Mouse (Mus musculus): ENCODE data around the gene Timd2. TPM values are rescaled to one million over a fixed set of nuclear protein-coding genes. Genes with fewer than 3 reads are reported as not detected.
"Not testable (repeated sequence)": the region's sequence is repeated elsewhere in the genome, so short reads cannot be mapped to it uniquely, and the experiment has no call there.

Gene Timd2
- total RNA-seq, 2 experiments from 2014 or later = not detected

DNA sequence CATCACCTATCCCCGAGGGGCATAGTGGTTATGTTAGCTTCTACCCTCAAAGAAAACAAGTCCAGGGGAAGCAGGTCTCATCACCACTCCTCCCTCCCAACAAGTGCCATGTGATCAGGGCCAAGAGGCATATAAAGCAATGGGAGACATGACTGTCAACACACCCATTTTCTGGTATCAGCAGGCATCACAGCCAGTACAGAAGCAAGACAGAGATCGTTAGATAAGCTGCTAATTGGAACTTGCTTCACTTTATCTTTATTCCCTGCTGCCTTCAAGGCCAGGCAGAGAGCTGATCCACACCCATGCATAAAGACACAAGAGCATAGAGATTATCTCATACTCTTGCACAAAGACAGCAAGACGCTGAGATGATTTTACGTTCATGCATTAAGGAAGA is 43.6 kb downstream of the Timd2 start:
- DNase-seq = no peak

DNA sequence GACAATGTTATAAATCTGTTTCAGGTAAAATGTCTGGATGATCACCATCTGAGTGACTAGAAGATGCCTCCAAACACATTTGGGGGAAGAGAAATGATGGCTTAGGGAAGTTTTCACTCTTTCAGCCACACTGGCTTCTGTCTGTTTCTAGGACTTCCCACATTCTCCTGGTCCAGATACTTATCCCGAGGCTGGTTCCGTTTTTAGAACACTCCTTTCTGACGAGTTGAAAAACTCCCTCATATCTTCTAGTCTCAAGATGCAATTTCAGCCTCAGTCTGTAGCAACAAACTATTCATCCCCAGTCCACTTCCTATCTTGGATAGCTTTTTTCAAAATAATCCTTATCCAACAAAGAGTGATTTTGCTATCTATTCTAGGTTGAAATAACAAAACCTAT is 54.4 kb downstream of the Timd2 start:
- DNase-seq = no peak

DNA sequence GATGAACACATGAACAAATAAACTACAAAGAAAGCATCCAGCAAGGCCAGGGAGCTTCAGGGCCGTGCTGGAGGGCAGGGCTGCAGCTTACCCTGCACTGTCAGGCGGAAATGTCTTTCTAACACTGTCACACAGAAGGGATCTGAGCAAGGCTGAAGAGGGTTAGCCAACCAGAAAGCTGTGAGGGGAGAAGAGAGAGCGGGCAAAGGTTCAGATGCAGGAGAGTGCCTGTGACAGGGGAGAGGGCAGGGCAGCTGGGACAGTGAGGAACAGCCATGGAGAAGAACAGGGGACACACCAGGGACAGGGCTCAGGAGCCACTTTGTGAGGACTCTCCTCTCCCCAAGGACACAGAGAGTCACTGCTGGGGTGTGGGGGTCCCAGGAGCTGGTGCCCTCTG is 57.2 kb downstream of the Timd2 start:
- not testable (repeated sequence) for DNase-seq

DNA sequence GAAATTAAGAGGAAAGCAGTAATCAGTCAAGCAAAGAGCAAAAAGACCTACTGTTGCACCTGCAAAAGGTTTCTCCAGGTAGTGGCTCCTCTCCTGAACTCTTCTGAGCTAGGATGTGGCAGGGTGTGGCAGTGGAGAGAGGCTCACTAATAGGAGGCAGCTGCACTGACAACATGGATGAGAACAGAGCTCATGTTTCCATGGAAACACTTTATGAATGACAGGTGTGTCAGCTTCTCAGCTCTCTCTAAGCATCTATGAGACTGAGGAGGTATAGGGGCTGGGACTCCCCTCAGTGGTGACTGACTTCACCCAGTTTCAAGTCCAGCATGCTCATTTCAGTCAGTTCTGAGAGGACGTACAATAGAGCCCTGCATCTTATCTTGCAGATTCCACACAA is 62.0 kb downstream of the Timd2 start:
- no peak for DNase-seq

DNA sequence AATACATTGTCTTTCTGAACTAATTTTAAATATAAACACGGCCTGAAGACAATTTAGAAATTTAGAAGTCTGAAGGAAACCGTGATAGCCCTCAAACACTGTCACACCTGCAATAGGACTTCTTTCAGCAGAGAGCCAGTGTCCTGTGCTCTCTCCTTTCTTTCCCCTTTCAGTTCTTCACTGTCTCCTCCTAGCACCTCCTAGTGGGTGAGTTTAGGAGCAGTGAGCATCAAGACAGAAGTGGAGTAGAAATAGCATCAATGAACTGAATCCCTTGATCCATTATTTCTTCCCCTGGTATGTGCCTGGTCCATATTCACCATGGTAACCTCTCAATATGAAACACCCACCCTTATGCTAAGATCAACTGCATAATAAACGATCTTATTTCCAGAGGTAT is 70.3 kb downstream of the Timd2 start:
- DNase-seq = no peak

DNA sequence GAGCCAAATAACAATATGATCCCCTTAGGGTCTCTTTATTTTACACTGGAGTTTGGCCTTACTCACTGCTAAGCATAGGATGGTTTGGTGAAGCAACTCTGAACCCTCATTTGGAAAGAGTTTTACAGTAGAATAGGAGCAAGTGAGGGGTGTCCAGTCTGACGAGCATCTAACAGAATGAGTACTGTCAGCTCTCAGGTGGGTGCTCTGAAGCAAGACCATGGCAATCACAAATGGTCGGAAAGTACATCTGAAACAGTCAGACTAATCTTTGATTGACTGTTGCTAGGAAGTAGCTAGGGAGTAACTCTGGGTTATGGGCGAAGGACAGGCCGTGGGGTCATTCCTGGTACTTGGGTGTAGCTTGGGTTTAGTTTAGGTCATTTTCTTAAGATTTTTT is 71.3 kb downstream of the Timd2 start:
- DNase-seq = not testable (repeated sequence)

DNA sequence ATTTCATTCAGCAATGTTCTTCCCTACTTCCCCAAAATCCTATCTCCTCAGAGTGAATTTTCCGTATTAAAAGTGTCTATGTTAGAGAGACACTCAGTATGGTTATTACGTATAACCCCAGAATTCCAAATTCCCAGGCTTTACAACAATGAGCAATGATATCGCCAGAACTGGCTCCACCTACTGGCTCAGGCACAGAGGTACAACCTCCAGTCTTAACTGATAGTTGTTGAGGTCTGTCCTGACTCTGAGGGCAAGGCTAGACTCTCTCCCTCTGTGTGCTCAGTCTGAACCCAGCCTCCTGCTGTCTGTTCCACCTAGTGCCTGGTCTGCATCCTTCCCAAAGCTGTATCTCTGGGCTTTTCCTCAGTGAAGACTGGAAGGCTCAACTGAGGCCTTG is 75.2 kb downstream of the Timd2 start:
- DNase-seq = peak; percentile 11

DNA sequence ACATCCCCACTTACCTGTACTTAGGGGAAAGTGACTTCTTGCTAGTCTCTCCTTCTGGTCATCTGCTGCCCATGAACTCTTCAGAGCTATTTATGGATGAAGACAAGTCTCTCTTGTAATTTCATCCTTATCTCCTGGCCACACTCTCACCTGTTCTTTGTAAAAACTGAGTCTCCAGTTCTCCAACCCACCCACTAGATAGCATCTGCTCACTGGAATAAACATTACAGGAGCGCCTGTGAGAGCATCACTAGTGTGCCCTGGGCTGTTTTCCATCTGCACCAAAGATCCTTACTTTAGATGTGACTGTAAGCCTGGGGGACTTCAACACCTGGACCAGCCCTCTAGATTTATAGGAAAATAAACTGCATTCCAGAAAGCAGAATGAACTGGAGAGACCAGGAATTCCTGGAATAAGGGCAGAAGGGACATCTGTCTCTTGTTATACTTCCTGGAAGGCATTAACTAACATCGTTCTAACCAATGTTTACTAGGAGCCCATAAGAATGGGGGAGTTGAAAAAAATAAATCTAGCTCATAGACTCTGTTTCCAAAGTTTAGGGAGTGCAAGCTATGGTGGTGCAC is 77.6 kb downstream of the Timd2 start, which contains the start of gene Dppa1:
Dppa1 (minus strand) TSS at position 51 of the 585 bp plus-strand sequence.
- DNase-seq = no peak

DNA sequence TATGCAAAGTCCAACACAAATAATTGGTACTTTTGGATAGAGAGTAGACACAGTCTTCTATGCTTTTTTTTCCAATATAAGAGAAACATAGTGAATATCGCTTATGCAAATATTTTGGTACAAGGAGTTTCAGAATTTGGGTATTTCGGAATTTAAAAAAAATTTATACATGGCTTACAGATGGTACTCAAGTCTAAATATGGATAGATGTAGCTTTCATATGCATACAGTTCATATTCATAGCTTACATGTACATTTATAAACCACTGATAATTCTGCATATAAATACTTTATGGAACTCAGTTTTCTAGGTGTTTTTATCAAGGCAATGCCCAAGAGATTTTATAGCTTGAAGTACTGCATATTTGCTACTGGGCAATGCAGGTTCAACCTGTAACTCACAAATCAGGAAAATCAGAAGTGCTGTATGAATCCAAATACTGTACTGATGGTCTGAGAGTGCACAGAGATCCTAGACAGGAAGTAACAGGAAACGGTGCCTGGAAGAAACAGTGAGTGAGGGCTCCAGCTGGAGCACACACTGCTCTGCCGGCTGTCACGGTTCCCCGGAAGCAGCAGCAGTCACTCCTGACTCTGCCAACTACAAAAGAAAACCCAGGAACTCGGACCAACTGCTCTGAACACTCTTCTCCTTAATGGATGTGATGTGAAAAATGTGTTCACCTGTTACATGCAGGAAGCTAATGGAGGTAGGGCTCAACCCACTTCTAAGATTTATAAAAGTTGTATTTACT is 86.3 kb downstream of the Timd2 start:
- DNase-seq = no peak

DNA sequence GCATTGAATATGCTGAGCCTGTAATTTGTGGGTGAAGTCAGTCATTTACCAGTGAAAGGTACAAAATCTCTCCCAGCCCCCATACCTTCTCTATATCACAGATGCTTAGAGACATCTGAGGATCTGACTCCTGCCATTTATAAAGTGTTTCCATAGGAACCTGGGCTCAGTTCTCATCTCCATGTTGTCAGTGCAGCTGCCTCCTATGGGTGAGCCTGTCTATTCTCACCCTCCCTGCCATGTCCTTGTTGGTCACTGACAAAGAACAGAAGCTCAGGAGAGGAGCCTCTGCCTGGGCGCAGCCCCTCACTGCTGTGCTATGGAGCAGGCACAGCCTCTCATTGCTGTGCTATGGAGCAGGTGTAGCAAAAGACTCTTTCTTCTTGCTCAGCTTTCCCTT is 86.9 kb downstream of the Timd2 start:
- DNase-seq = no peak

Other genes starting within 250 kb of the Timd2 start
- gene Gm12169, start 182.8 kb downstream of the Timd2 start, total RNA-seq (2021) = not detected
- not detected for gene BC053393, start 135.5 kb downstream of the Timd2 start, total RNA-seq (2021)
- gene Dppa1, start 77.8 kb downstream of the Timd2 start, total RNA-seq (2021) = not detected
- under 1 TPM; 0.27 to 0.33 TPM for gene Havcr1, start 28.0 kb upstream of the Timd2 start, total RNA-seq (2021)
- gene Timd4, start 103.7 kb upstream of the Timd2 start, total RNA-seq (2021) = under 1 TPM; 0.45 to 0.77 TPM

Data from gastrocnemius, postnatal 10 days (tissue).